Mouse (Mus musculus): ENCODE data around the gene Olfr1378.

- TF ChIP-seq CTCF (conservative IDR thresholded peaks at IDR 0.05; ENCODE audit: low read length) (no peak), NANOG (IDR thresholded peaks at IDR 0.05; ENCODE audit: borderline replicate concordance, low read length) (no peak), POU5F1 (IDR thresholded peaks at IDR 0.05; ENCODE audit: borderline replicate concordance, low read length) (no peak)
Measured at GRCm38 (mm10) chr11:50938435-50938834, 27.9 kb upstream of the Olfr1378 start.
